Mouse (Mus musculus): Measurements from ENCODE around the gene Tubb3.

- TF ChIP-seq CTCF (IDR thresholded peaks at IDR 0.05; ENCODE audit: borderline replicate concordance, extremely low read depth, insufficient read depth, insufficient read length) (no peak), POLR2A (IDR thresholded peaks at IDR 0.05; ENCODE audit: borderline replicate concordance, extremely low read depth, insufficient read depth, insufficient read length, poor library complexity, severe bottlenecking) (no peak)
Measured at GRCm38 (mm10) chr8:123410788-123411187, 436 bp upstream of the Tubb3 start.
